Mouse (Mus musculus) spleen, postnatal 36 days (tissue): Measurements from ENCODE around the gene Tnnt2.

Source experiments
- DNase-seq, 2 experiments: peaks; one replicate each; pipeline ENCODE4 v3.0.0; 2022; ENCODE audit warnings: low spot score in 2 of 2, mixed read lengths in 1 of 2

Gene Tnnt2

DNA sequence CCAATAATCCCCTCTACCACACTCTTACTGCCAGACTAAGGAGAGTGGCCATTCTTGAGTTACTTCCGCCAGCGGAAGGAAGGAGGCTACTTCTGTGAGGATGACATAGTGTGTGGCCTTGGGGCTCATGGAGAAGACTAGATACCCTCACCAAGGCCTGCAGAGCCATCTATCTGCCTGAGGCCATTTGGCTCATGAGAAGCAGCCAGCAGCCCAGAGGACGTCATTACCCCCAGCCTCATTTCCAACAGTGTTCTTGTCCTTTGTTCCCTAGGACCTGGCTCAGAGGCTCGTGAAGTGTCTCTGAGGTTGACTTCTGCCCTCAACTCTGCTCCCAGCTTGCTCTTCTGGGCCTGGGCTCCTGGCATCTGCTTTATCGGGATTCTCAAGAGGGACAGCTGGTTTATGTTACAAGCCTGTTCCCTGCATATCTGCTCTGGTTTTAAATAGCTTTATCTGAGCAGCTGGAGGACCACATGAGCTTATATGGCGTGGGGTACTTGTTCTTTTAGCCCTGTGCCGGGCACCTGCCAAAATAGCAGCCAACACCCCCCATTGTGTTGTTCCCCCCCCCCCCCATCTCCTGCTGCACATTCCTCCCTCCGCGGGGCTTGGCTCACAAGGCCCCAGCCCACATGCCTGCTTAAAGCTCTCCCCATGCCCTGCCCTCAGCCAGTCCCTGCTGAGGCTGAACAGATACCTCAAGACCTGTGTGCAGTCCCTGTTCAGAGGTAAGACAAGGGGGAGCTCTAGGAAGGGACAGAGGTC lies at the start of gene Tnnt2:
TSS of gene Tnnt2 (plus strand) at position 639 of the 768 bp plus-strand sequence.
- DNase-seq = no peak

DNA sequence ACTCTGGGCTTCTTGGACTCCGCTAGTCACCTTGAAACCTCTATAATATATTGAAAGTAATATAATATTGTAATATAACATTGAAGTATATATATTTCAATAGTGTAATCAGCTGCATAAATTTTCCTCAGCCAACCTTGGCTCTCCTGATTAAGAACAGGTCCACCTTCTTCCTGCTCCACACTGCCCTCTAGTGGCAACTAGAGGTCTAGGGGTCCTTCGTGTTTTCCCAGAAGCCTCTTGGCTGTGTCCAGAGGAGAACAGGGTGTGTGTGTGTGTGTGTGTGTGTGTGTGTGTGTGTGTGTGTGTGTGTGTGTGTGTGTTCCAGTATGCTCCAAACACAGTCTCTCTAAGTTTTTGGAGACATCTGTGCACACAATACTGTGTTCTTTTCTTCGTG lies 48.4 kb upstream of the Tnnt2 start:
- DNase-seq = peak; percentile 52 to 68

DNA sequence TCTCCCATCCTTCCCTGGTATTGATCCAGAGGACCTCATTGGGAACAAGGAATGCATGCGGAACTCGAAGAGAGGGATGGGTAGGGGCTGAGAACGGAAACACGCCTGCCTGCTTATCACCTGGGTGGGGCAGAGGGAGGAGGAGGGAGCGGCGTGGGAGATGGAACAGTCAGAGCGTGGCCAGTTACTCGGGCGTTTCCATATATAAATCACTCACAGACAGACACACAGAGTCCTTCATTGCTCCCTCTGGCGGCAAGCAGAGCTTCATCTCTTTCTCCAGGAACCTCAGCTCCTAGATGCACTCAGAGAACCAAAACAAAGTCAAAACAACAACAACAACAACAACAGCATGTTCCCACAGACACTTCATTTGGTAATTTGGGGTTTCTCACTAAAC lies 47.4 kb upstream of the Tnnt2 start:
- peak; percentile 33 to 34 for DNase-seq

DNA sequence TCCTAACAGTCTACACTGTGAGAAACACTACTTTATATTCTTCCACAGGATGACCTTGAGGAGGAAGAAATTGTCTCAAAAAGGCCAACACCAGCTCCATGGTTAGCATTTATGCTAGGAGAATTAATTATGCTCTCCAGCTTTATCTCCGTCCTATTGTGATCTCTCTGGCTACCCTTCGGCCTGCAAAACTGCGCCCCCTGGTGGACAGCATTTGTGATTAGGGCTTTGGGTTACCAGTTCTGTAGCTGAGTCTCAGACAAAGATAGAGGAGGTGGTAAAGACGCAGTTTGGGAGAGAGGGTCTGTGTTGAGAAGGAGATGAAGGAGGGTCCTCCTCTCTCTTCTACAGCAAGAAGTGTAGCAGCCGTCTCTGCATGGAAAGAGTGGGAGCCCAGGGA lies 46.3 kb upstream of the Tnnt2 start:
- DNase-seq = peak; percentile 45 to 58

DNA sequence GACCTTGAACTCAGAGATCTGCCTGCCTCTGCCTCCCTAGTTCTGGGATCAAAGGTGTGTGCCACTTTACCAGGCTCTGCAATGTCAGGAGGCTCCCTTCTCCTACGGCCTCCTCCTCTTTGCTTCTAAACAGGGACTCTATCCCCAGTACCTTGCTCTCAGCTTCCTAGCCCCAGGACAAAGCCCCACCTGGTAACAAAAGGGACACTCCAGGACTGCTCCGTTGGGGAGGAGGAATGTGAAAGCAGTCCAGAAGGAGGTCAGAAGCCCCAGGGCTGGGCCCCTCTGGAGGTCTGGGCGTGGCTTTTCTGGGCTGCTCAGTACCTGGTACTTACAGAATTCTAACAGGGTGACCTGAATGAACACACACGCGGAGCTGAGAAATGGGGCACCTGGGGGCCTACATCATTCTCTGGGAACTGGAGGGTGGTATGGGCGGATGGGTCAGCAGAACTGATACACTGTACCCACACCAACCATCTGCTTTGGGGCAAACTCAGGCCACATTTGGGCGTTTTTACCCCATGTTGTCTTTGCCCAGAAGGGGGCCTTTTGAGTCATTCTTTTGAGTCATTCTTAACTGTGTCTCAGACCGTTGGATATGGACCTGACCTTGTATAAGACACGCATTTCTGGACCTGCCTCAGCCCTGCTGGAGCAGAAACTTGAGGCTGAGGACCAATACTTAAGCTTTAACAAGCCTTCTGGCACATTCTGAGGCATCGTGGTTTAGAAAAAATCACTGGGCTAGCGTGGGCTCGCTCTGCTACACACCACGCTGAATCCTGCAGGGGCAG lies 43.8 kb upstream of the Tnnt2 start:
- no peak for DNase-seq

DNA sequence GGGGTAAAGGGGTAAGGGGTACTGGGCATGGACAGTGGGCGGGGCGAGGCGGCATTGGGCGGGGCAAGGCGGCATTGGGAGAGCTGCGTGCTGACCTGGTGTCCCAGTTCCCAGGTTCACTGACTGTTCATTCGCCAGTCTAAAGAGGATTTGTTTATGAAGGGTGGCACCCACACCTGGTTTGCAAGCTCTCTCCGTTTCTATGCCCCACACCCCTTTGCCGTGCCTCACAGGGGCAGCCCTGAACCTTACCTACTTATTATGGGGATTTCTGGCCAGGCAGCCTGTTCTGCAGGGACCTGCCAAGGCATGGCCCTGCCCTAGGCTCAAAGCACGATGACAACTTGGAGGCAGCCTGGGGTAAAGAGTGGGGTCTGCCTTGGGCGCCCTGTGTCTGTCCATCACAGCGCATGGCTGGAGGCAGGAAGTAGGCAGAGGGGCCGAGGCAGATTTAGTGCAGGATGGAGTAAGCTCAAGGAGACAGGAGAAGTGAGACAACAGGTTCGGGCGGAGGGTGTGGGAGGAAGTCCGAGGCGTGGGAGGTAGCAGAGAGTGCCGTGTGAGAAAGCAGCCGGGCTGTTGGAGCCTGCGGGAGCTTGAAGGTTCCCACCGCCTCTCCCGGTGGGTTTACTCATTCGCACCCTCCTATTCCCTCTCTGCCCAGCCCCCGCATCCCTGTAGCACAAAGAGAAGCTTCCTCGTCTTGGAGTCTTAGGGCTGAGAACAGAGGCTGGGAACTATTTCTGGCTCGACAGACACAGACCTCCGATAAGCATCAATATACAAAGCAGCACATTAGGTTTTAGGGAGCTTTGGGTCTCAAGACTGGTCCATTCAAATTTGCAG lies 42.6 kb upstream of the Tnnt2 start:
- peak; percentile 12 to 22 for DNase-seq

DNA sequence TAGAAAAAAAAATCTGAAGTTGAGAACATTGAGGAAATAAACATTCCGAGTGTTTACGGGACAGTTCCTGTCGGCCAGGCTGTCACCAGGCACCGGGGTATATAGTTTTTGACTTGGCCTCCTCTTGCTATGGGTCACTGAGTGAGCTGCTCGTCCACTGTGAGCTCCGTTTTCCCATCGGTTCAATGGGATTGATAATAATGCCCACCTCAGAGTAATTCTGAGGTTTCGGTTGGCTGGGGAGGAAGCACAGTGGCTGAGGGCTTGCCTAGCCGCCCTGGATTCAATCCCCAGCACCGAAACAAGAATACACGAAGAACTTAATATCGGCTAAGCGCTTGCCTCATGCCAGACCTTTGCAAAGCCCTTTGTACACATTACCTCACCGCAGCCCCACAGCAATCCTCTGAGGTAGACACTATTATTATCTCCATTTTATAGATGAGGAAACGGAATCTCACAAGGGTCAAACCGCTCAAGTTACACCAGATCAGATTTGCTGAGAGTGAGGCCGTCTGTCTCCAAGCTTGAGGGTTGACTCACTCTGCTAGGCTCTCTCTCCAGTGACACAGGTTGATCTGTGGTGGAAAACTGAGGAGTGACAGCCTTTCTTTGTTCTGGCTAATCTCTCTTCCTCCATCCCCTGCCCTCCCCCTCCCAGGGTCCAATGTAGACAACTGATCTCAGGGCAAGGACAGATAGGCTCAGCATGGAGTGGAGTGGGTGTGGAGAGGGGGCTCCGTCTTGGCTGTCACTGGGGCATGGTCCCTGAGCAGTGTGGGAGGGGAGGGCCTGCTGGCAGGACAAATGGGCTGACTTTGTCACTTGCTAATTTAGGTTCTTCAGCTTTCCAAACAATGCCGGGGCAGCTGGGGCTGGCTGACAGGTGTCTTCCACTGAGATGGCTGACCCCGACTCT lies 41.7 kb upstream of the Tnnt2 start:
- DNase-seq = no peak

DNA sequence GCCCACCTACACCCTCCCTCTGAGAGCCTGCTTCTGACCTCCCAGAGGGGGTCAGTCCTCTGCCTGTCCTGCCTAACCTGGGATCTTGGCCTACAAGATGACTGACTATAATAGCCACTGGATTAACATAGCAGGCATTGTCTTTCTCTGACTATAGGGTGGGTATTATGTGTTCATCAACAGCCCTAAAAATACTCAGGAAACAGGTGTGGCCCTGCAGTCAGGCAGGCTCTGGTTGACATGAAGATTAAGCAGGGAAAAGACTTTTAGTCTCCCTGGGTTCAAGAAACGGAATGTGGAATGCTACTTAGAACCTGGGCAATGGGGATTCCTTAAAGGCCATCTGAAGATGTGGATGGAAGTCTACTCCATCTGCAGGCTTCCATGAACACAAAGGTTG lies 37.7 kb upstream of the Tnnt2 start:
- no peak for DNase-seq

DNA sequence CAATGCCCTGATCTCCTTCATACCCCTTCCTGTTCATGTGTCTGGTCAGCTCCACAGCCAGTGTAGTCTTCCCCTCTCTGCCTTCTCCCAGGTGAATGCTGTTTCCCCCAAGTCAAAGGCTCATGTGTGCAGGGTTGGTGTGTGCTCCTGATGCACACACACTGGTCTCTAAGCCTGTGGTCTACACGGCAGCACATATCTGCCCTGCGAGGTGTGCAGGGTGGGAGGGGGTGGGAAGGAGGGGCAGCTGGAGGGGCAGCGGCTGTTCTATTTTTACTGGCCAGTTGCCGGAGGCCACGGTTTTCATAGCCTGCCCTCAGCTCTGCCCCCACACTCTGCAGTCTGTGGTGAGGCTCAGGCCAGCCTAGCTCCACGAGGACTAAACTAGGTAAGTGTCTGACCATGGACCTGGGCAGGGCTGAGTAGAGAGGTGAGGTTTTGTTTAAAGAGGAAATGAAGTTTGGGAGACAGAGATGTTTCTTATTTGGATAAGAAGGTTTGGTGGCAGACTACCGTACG lies 37.0 kb upstream of the Tnnt2 start:
- no peak for DNase-seq

DNA sequence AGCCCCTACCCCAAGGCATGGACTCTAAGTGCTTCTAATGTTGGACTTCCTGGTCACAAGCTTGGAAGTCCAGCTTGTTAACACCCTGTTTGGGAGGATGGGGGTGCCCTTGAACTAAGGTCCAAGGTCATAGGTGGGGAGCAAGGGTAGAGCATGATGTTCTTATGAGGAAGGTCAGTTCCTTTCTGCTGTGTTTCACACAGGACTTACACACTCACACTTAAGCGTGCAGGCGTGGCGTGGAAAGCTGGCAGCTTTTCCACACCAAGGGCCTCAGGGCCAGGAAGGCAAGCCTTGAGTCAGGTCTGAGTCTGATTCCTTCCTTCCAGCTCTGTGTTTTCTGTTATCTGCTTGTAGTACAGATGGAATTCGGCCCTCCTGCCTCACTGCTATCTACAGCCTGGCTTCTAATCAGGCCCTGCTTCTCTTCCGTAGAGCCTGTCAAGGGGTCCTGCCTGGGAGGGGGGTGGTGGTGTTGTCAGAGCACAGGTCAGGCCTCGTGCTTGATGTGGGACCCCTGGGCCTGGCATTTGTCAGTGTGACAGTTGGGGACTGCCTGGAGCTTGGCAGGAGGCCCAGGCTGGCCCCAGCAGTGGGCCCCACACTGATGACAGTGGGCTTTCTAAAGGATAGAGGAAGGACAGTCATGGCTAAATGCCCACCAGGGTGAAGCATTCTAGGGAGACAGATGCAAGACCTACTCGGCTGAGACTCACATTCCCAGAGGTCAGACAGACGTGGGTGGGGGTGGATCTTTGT lies 35.8 kb upstream of the Tnnt2 start:
- DNase-seq = no peak

DNA sequence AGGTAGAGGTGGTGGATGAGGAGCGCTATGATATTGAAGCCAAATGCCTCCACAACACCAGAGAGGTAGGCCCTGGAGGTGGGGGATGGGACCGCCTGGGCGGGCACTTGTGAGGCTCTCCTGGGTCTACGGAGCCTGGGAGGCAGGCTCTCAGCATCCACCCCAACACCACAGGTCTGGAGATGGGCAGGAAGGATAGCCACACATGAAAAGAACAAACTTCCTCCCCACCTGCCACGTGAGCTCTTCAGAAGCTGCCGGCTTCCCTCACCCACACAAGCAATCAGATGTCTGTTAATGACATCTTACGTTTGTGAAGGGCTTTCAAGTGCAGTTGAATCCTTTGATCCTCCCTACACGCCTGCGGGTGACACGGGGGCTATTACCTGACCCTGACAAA lies 28.6 kb upstream of the Tnnt2 start:
- peak in 1 of 2 experiments; percentile 8 for DNase-seq

DNA sequence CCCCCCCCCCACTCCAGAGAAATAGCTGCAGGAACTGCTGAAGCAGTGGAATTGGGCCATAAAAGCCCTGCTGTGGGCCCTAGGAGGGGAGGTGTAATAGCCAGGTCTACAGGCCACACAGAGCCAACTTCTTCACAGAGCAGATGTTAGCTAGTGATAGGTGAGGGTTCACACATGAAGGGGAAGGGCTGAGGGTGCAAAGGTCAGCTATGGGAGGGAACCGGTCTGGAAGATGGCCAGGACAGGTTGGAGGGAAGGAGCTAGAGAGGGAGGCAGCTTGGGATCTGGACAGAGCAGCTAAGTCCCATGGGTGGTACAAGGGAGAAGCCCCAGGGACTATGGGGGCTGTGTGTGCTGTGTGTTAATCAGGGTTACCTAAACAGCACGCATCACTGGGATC lies 26.0 kb upstream of the Tnnt2 start:
- no peak for DNase-seq

DNA sequence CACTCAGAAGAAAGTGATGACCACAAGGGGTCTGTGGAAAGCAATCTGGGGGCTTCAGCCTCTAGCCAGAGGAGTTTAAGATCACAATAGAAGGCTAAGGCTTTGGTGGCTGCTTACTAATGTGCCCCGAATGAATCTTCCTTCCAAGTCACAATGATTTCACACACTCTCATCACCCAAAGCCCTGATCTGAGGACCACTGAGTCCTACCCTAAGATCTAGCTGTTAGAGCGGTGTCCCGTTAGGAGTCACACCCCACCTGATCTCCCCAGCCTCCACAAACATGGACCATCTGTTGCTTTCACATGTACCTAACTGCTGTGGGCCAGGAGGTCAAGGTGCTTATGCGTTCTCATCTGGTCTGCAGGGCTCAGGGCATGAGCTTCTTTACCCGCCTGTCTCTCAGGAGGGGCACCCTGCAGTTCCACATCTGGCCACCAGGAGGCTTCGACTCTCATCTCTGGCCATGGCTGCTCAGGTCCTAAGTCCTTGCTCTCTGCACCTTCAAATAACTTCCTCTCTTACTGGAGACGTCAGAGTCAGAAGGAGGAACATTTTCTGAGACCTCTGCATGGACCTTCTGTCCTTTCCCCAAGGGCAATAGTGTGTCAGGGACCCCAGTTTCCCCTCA lies 25.0 kb upstream of the Tnnt2 start:
- DNase-seq = peak; percentile 62 to 65

DNA sequence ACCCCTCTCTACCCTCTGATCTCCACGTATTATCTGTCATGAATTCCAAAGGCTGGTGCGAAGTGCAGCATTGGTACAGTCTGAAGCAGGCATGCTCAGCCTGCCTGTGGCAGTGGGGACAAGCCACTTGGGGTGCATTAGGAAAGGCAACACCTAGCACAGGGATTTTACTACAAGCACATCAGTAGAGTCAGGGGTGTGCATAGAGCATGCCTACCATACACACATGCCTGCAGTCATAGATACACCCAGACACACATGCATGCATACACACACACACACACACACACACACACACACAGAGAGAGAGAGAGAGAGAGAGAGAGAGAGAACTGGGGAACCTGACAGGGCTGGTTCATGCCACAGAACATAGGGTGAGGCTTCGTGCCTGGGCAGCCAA lies 23.9 kb upstream of the Tnnt2 start:
- DNase-seq = no peak

DNA sequence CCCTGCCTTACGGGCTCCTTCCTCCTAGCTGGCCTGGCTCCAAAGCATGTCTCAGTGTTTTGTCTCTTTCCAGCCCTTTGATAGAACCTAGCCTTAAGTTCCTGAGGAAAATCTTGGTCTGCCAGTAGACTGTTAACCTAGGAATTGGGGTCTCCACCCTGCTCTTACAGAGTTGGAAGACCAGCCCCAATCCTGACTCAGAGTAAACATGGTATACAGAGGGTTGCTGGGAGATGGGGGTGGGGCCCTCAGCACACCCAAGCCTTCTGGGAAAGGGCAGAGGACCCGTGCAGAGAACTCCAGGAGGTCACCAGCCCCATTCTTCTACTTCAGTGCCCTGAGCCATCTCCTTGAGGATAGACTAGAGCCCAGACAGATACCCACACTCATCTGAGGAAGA lies 23.5 kb upstream of the Tnnt2 start:
- DNase-seq = no peak

DNA sequence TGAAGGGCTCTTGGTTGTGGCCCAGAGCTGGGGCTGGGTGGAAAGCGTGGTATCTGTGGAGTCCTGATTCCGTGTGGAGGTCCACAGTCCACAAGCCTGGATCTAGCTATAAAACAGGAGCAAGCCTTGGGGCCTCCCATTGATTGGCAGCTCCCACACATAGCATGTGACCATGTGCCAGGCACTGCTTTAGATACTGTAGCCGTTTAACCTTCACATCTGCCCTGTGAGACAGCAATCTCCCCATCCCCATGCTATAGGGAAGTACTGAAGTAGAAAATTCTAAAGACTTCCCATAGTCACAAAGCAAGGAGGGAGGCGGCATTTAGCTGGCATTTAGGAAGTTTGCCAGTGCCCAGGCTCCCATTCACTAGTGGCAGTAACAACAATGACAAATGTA lies 23.1 kb upstream of the Tnnt2 start:
- DNase-seq = no peak

DNA sequence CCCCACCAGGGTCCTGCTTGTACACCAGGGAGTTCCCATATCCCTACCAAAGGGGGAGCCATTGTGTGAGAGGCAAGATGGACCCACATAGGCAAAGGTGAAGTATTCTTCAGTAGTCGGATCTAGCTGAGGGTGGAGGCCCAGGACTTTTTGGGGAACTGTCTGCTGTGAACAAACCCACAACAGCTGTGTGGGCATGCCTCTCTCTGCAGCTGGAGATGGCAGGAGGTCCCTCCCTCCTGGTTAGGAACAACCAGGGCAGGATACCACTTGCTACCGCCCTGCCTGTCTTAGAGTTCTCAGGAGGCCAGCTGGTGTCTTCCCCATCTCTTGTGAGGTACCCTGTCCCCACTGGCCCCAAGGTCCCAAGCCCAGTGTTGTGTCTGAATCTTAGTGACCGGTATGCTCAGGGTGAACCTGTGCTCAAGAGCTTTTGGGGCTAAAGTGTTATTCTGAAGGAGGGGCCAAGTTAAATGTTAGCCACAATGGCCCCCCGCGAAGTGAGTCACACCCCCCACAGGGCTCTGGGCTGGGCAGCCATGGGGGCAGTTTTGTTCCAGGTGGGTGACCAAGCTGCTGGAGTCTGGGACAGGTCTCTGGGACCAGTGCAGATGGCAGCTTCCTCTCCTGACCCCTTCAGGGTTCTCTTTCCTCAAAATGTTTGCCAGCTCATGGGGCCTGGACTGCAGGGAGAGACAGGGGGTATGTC lies 22.3 kb upstream of the Tnnt2 start:
- DNase-seq = no peak

DNA sequence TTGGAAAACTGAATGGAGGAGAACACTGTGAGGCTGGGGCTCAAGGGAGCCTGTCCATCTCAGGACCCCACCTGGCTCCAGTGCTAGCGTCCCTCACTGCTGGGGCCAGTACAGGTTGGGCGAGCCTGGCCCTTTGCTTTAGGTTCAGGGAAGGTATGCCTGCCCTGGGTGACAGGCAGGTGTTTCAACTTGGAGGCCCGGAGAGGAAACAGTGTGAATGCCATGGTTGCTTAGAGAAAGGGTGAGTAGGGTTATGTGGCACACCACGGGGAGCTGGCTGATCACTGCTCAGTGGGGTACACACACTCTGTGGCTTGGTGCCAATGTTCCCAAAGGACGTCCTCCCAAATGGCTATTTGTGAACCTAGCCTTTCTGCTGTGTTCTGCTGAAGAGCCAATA lies 21.6 kb upstream of the Tnnt2 start:
- no peak for DNase-seq

DNA sequence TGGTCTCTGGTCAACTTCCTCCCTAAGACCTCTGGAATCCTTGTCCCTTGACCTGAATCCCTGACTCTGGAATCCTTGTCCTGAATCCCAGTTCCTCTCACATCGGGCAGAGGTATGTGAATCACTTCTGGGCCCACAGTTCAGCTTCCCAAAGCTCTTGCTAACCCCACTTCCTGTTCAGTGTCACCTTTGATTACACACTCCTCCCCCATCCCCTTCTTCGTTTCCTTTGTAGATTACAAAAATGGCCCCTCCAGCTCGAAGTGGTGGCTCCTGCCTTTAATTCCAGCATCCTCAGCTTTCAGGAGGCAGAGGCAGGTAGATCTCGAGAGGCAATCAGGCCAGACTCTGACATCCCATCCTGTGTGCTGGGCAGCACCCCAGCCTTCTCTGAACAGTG lies 18.6 kb upstream of the Tnnt2 start:
- DNase-seq = no peak
